Mouse (Mus musculus) ES-E14 (cell line): Measurements from ENCODE around the gene Sptlc2. TPM values are rescaled to one million over a fixed set of nuclear protein-coding genes. Genes with fewer than 3 reads are reported as not detected.

Source experiments
- DNase-seq: peaks from one replicate; pipeline ENCODE4 v3.0.0-alpha.2; 2013; ENCODE audit warnings: low read depth, low spot score
- H3K27ac ChIP-seq: 2 replicates; pipeline ENCODE4 v1.5.1; 2012; ENCODE audit warnings: low read depth, mild to moderate bottlenecking, low read length, moderate library complexity, mixed read lengths; ENCODE audit not compliant: poor library complexity, insufficient read depth, severe bottlenecking
- H3K36me3 ChIP-seq: 2 replicates; pipeline ENCODE4 v1.6.1; 2012; ENCODE audit warnings: mild to moderate bottlenecking, low read length, moderate library complexity, mixed read lengths; ENCODE audit not compliant: control insufficient read depth, poor library complexity, insufficient read depth, severe bottlenecking
- H3K4me1 ChIP-seq, 2 experiments: fragments of 150-350 bp in 1 of 2; sonication (generic) in 1 of 2; 2 replicates each; pipeline ENCODE4 v1.6.1; 2012; ENCODE audit warnings: low read length in 2 of 2, mild to moderate bottlenecking in 1 of 2, mixed read lengths in 1 of 2; ENCODE audit not compliant: control insufficient read depth in 2 of 2, insufficient read depth in 2 of 2, poor library complexity in 1 of 2
- H3K4me3 ChIP-seq, 2 experiments: fragments of 150-350 bp in 1 of 2; sonication (generic) in 1 of 2; 2 replicates each; pipeline ENCODE4 v1.5.1; 2012; ENCODE audit warnings: low read length in 2 of 2, low read depth in 1 of 2, mild to moderate bottlenecking in 1 of 2, mixed read lengths in 1 of 2; ENCODE audit not compliant: insufficient read depth in 1 of 2, poor library complexity in 1 of 2, severe bottlenecking in 1 of 2
- H3K9ac ChIP-seq: 2 replicates; pipeline ENCODE4 v1.6.1; 2012; ENCODE audit warnings: low read depth, mild to moderate bottlenecking, low read length, mixed read lengths; ENCODE audit not compliant: poor library complexity, insufficient read depth, severe bottlenecking
- H3K9me3 ChIP-seq: fragments of 150-350 bp; sonication (generic); 2 replicates; pipeline ENCODE4 v1.6.1; 2012; ENCODE audit warnings: low read depth, mild to moderate bottlenecking, low read length; ENCODE audit not compliant: control insufficient read depth, insufficient read depth
- CHD2 ChIP-seq: IDR thresholded peaks from 2 replicates; pipeline ENCODE4 v1.6.1; 2014; ENCODE audit warnings: mild to moderate bottlenecking, low read depth, low read length, inconsistent platforms
- HCFC1 ChIP-seq: IDR thresholded peaks from 2 replicates; pipeline ENCODE4 v1.6.1; 2012; ENCODE audit warnings: low read length, inconsistent platforms, borderline replicate concordance; ENCODE audit not compliant: insufficient read depth
- MAFK ChIP-seq: IDR thresholded peaks from 2 replicates; pipeline ENCODE4 v1.6.1; 2014; ENCODE audit warnings: mild to moderate bottlenecking, low read depth, low read length, inconsistent platforms; ENCODE audit not compliant: insufficient read depth
- ZC3H11A ChIP-seq: IDR thresholded peaks from 2 replicates; pipeline ENCODE4 v1.6.1; 2012; ENCODE audit warnings: low read depth, mild to moderate bottlenecking, inconsistent platforms, low read length, borderline replicate concordance
- ZNF384 ChIP-seq: IDR thresholded peaks from 2 replicates; pipeline ENCODE4 v1.6.1; 2012; ENCODE audit warnings: low read depth, low read length, inconsistent platforms
- in situ Hi-C, 2 experiments: fragments of 600-800 bp; cut with MboI; formaldehyde crosslinking; loops; one replicate each; pipeline ENCODE4 v1.15.1; 2025; ENCODE audit warnings: low sequenced_read_pairs in 2 of 2, inconsistent platforms in 1 of 2; ENCODE audit not compliant: unreplicated experiment in 2 of 2
- total RNA-seq: library from RNA; depleted of rRNA; stranded (reverse); fragments of 300-350 nt; gene quantifications from 2 replicates; pipeline ENCODE4 v1.2.3, GENCODE M21; 2012

The Sptlc2 gene
- total RNA-seq, 1 experiment: 182 TPM

DNA sequence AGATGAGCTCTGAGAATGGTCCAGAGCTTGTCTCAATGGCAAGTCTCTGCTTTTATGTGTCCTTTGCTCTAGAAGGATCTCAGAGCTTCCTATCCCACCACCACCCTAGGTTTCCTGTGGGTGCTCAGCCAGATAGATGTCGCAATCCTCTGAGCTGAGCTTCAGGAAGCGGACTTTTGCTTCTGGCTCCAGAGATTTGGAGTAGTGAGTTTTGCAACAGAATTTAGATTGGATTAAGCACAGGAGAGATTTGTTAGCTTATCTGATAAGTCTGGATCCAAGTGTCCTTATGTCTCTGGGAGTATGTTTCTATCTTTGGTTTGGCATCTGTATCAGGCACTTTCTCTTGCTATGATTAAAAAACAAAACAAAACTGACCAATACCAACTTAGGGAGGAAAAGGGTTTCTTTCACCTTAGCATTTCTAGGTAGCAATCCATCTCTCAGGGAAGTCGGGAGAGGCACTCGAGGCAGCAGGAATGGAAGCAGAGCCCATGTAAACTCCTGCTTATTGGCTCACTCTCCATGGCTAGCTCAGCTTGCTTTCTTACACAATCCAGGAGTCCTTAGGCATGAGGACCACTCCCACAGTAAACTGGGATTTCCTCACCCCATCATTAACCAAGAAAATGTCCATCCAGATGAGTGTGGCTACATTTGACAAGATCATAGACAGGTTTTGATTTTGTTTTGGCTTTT, 5.4 kb upstream of the Sptlc2 start:
- in situ Hi-C loops: no loop called here
- H3K9me3 ChIP-seq: no peaks in the 10 kb centered on the region
- H3K27ac ChIP-seq: no peak overlapping the region
- no peak for DNase-seq
- H3K36me3 ChIP-seq: no peaks in the 10 kb centered on the region
- H3K9ac ChIP-seq: no peak overlapping the region
- no peaks in the 10 kb centered on the region for H3K4me1 ChIP-seq
- TF ChIP-seq ZNF384 (no peak), CHD2 (no peak), ZC3H11A (no peak), HCFC1 (no peak), MAFK (no peak)
- H3K4me3 ChIP-seq: no peak overlapping the region

DNA sequence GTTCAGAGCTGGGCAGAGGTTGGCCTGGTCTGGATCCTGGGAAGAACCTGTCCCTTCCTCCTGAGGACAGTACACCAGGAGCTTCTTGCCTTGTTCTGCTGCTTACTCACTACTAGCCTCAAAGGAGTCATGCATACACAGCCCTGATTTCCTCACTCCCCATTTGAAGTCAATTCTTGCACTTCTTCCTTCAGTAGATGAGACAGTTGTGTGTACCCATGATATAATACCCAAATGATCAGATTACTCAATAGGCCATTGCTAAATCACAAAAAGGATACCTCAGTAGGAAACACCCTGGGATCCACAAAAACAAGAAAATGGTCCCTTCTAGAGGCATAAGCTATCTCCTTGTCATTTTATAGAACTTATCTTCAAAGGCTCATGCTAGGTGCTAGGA, 3.2 kb upstream of the Sptlc2 start:
- H3K27ac ChIP-seq: no peak overlapping the region
- no peaks in the 10 kb centered on the region for H3K36me3 ChIP-seq
- H3K9ac ChIP-seq: no peak overlapping the region
- no peak for DNase-seq
- TF ChIP-seq ZC3H11A (no peak), CHD2 (no peak), HCFC1 (no peak), ZNF384 (no peak), MAFK (no peak)
- no peaks in the 10 kb centered on the region for H3K9me3 ChIP-seq
- no peak overlapping the region for H3K4me3 ChIP-seq
- in situ Hi-C loops: no loop called here
- H3K4me1 ChIP-seq: peaks cover 0 to 3% of the 10 kb centered on the region in 2 experiments; a peak in 1 of 4 replicates

DNA sequence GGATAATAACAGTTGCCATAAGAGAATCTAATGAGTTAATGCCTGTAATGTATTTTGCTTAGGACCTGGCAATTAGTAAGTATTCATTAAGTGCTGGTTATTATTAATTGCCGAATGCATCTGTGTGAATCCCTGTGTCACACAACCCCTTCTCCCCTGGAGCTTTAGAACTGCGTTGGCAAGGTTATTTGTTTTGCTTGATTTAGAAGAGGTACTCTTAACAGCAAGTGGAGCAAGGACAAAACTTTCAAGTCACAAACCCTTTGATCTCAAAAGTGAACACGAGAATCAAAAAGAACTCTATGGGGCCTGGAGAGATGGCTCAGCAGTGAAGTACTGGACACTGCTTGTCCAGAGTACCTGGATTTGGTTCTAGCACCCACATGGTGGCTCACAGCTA, 1.1 kb upstream of the Sptlc2 start:
- Histone ChIP-seq H3K36me3 (no peaks in the 10 kb centered on the region), H3K27ac (no peak overlapping the region), H3K4me1 (peaks cover 0 to 4% of the 10 kb centered on the region in 2 experiments; a peak in 1 of 4 replicates), H3K9me3 (no peaks in the 10 kb centered on the region), H3K4me3 (no peak overlapping the region), H3K9ac (no peak overlapping the region)
- TF ChIP-seq HCFC1 (no peak), ZC3H11A (no peak), ZNF384 (no peak), MAFK (no peak), CHD2 (no peak)
- in situ Hi-C loops: no loop called here
- no peak for DNase-seq

DNA sequence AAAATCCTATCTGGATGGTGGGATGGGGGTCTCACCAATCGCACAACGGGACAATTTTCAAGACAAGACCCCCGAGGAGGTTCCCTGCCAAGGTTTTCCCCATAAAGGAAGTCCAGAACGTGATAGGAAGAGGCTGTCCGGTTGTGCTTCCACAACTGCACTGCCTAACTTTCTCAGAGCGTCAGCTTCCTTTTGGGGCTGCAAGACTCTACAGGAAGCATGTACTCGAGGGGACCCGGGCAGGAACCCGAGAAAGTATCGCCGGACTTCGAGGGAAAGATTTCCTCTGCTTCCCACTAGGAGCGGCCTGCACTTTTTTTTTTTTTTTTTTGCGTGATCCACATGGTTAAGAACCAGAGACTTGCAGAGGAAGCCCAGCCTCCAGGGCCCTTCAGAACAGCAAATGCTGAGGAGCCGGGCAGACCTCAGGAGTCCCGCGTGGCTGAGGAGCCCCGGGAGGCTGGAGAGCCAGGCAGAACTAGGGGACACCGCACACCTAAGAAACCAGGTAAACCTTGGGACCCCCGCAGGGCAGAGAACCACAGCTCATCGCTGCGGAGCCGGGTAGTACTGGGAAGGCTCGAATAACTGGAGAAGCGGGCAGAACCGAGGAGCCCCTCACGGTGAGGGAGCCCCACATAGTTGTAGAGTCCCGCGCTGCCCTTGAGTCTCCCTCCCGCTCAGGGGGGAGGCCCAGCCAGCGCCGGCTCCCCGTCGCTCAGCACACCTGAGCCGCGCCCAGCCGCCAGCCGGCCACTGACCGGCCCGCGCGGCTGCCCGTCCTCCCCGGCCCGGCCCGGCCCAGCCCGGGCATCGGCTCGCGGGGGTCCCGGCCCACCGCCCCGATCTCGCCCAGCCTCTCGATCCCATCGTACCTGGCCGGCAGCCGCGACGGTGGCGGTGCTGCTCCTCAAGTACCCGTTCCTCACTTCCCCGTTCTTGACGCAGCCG, 709 bp downstream of the Sptlc2 start:
- in situ Hi-C loops: no loop called here
- TF ChIP-seq HCFC1 (no peak), ZNF384 (peak; percentile 73)
- no peak for DNase-seq
- H3K36me3 ChIP-seq: no peaks in the 10 kb centered on the region
- peak overlapping the region; percentile 95 to 99 for H3K4me3 ChIP-seq
- peak overlapping the region; percentile 91 for H3K9ac ChIP-seq
- peaks cover 0 to 4% of the 10 kb centered on the region in 2 experiments; a peak in 2 of 4 replicates for H3K4me1 ChIP-seq
- H3K27ac ChIP-seq: peak overlapping the region; percentile 45
- no peaks in the 10 kb centered on the region for H3K9me3 ChIP-seq
